Mouse (Mus musculus) lung, postnatal 25 days (tissue): ENCODE results near the gene Mgat4c.

Source experiments
- DNase-seq: peaks from one replicate; pipeline ENCODE4 v3.0.0; 2022; ENCODE audit warnings: low spot score

Gene Mgat4c

GRCm38 (mm10) chr10:101681437-101681912 is at the start of gene Mgat4c:
TSS of gene Mgat4c (plus strand) at chr10:101681487.
- no peak for DNase-seq

- DNase-seq: no peak
Observed at GRCm38 (mm10) chr10:101635266-101635665, 46.0 kb upstream of the Mgat4c start.

GRCm38 (mm10) chr10:101641048-101641447 is 40.2 kb upstream of the Mgat4c start:
- no peak for DNase-seq

- no peak for DNase-seq
Observed at GRCm38 (mm10) chr10:101681914-101682313, 627 bp downstream of the Mgat4c start.

- DNase-seq: no peak
Observed at GRCm38 (mm10) chr10:101761828-101762227, 80.5 kb downstream of the Mgat4c start.

GRCm38 (mm10) chr10:101770688-101771087 is 89.4 kb downstream of the Mgat4c start:
- no peak for DNase-seq

GRCm38 (mm10) chr10:101771157-101771556 is 89.9 kb downstream of the Mgat4c start:
- DNase-seq: no peak

- DNase-seq: no peak
Observed at GRCm38 (mm10) chr10:101783161-101783744, 102.0 kb downstream of the Mgat4c start.

- DNase-seq: no peak
Observed at GRCm38 (mm10) chr10:101795507-101795906, 114.2 kb downstream of the Mgat4c start.

- no peak for DNase-seq
Observed at GRCm38 (mm10) chr10:101798831-101799474, 117.7 kb downstream of the Mgat4c start.

- no peak for DNase-seq
Observed at GRCm38 (mm10) chr10:101808768-101809167, 127.5 kb downstream of the Mgat4c start.

GRCm38 (mm10) chr10:101816902-101817301 is 135.6 kb downstream of the Mgat4c start:
- DNase-seq: no peak

GRCm38 (mm10) chr10:101827944-101828343 is 146.7 kb downstream of the Mgat4c start:
- DNase-seq: no peak

GRCm38 (mm10) chr10:101856115-101856514 is 174.8 kb downstream of the Mgat4c start:
- no peak for DNase-seq

GRCm38 (mm10) chr10:101889866-101890265 is 208.6 kb downstream of the Mgat4c start:
- DNase-seq: no peak

- DNase-seq: no peak
Observed at GRCm38 (mm10) chr10:101917328-101917814, 236.1 kb downstream of the Mgat4c start.

GRCm38 (mm10) chr10:101997612-101998011 is 316.3 kb downstream of the Mgat4c start:
- DNase-seq: no peak

- DNase-seq: no peak
Observed at GRCm38 (mm10) chr10:102042513-102042912, 361.2 kb downstream of the Mgat4c start.

GRCm38 (mm10) chr10:102056218-102056617 is 374.9 kb downstream of the Mgat4c start:
- DNase-seq: no peak

GRCm38 (mm10) chr10:102056975-102057565 is 375.8 kb downstream of the Mgat4c start:
- DNase-seq: no peak

- no peak for DNase-seq
Observed at GRCm38 (mm10) chr10:102074541-102075398, 393.5 kb downstream of the Mgat4c start.

- no peak for DNase-seq
Observed at GRCm38 (mm10) chr10:102123153-102123552, 441.9 kb downstream of the Mgat4c start.
